Comparison of ENCODE assay signal across 17 mouse cellular contexts in genomic region chr19:46445641-46446040, GRCm38 (mm10). TPM values are rescaled to one million over a fixed set of nuclear protein-coding genes. Genes with fewer than 3 reads are reported as not detected.
A peak's percentile ranks its signal among the peaks of the same experiment; 100 is the strongest.
DNase-seq lines count a peak whose midpoint lies in the region; ATAC-seq lines count a peak whose summit lies in the region.
"Had no signal": no experiment of that assay in that cellular context is flagged by ENCODE, and none has a peak within 500 bp of the region (broad histone marks: within the 10 kb centered on the region; RNA-seq: fewer than 3 reads in every experiment).

No protein-coding gene starts in this region.

- H3K36me3 ChIP-seq in heart, embryonic 13.5 days = peaks cover under 1% of the 10 kb centered on the region
- H3K36me3 ChIP-seq in heart, embryonic 11.5 days (ENCODE audit: control insufficient read depth, insufficient read depth, low read length) = no peaks in the 10 kb centered on the region
- H3K36me3 ChIP-seq in liver, embryonic 16.5 days (ENCODE audit: control insufficient read depth, insufficient read depth) = no peaks in the 10 kb centered on the region
- 0 out of 2 replicates have a peak, but pooled peaks cover under 1% of the 10 kb centered on the region for H3K36me3 ChIP-seq in intestine, embryonic 14.5 days (ENCODE audit: control insufficient read depth, insufficient read depth, low read length)
- H3K36me3 ChIP-seq: forebrain, embryonic 15.5 days; heart, embryonic 15.5 days had no signal

- no peak overlapping the region for H3K9ac ChIP-seq in heart, embryonic 13.5 days
- H3K9ac ChIP-seq in heart, embryonic 11.5 days (ENCODE audit: low read depth, low read length) = no peak overlapping the region
- no peak overlapping the region for H3K9ac ChIP-seq in liver, embryonic 16.5 days (ENCODE audit: low read depth, low read length)
- H3K9ac ChIP-seq in intestine, embryonic 14.5 days (ENCODE audit: low read length) = no peak overlapping the region
- H3K9ac ChIP-seq: embryonic facial prominence, embryonic 15.5 days; forebrain, embryonic 15.5 days; heart, embryonic 15.5 days; liver, embryonic 15.5 days; neural tube, embryonic 15.5 days had no signal

- H3K27me3 ChIP-seq in heart, embryonic 13.5 days (replicated peaks) = no peaks in the 10 kb centered on the region
- no peaks in the 10 kb centered on the region for H3K27me3 ChIP-seq in heart, embryonic 11.5 days (ENCODE audit: control insufficient read depth, insufficient read depth, low read length)
- no peaks in the 10 kb centered on the region for H3K27me3 ChIP-seq in liver, embryonic 16.5 days (ENCODE audit: control insufficient read depth, insufficient read depth, low read depth, low read length)
- no peaks in the 10 kb centered on the region for H3K27me3 ChIP-seq in intestine, embryonic 14.5 days (replicated peaks; ENCODE audit: control insufficient read depth, insufficient read depth, low read length)
- H3K27me3 ChIP-seq: embryonic facial prominence, embryonic 15.5 days; forebrain, embryonic 15.5 days; heart, embryonic 15.5 days; liver, embryonic 15.5 days; neural tube, embryonic 15.5 days had no signal

- no peak overlapping the region for H3K4me2 ChIP-seq in heart, embryonic 13.5 days
- no peak overlapping the region for H3K4me2 ChIP-seq in heart, embryonic 11.5 days
- H3K4me2 ChIP-seq in liver, embryonic 16.5 days (ENCODE audit: low read depth, low read length) = no peak overlapping the region
- H3K4me2 ChIP-seq in intestine, embryonic 14.5 days (ENCODE audit: low read length) = no peak overlapping the region
- H3K4me2 ChIP-seq: embryonic facial prominence, embryonic 15.5 days; forebrain, embryonic 15.5 days; heart, embryonic 15.5 days; liver, embryonic 15.5 days; neural tube, embryonic 15.5 days had no signal

- WGBS in heart, embryonic 13.5 days = 41% methylated on average over 6 of the region's 6 CpGs
- 44% methylated on average over 6 of the region's 6 CpGs for WGBS in heart, embryonic 11.5 days (ENCODE audit: insufficient replicate concordance)
- 54% methylated on average over 6 of the region's 6 CpGs for WGBS in liver, embryonic 16.5 days (ENCODE audit: insufficient replicate concordance)
- WGBS in intestine, embryonic 14.5 days = 37% methylated on average over 6 of the region's 6 CpGs

- ATAC-seq in heart, embryonic 13.5 days (ENCODE audit: extremely low read depth, insufficient number of reproducible peaks, low FRiP score, low TSS enrichment) = no peak
- no peak for ATAC-seq in heart, embryonic 11.5 days (replicated peaks; ENCODE audit: insufficient number of reproducible peaks, low FRiP score, low TSS enrichment)
- peak; percentile 37 for ATAC-seq in liver, embryonic 16.5 days (ENCODE audit: low read depth)
- ATAC-seq in intestine, embryonic 14.5 days (replicated peaks; ENCODE audit: low FRiP score, low TSS enrichment, low read depth) = peak; percentile 45; the same call in 1 of the 2 replicates
- ATAC-seq: forebrain, embryonic 15.5 days; inflammation-experienced regulatory T-cells, adult 6 months had no signal

- H3K4me1 ChIP-seq in heart, embryonic 13.5 days = peaks cover 50% of the 10 kb centered on the region
- peaks cover 25% of the 10 kb centered on the region for H3K4me1 ChIP-seq in heart, embryonic 11.5 days (ENCODE audit: control insufficient read depth, insufficient read depth, low read length)
- no peaks in the 10 kb centered on the region; the same call in 1 of the 2 replicates for H3K4me1 ChIP-seq in liver, embryonic 16.5 days (ENCODE audit: control insufficient read depth, low read depth, low read length)
- peaks cover 13% of the 10 kb centered on the region for H3K4me1 ChIP-seq in intestine, embryonic 14.5 days (replicated peaks; ENCODE audit: control insufficient read depth, insufficient read depth, low read length)

- no peak for DNase-seq in liver
- DNase-seq in MN1 (ENCODE audit: low spot score) = peak; percentile 75
- no peak for DNase-seq in intestine, embryonic 14.5 days (ENCODE audit: low spot score)
- DNase-seq in layer of hippocampus, adult 8-10 months (ENCODE audit: low spot score in 2 of 2) = no peak
- DNase-seq: cerebellum, adult 8-10 months; gastrocnemius, adult 2 months; layer of hippocampus, adult 9-11 months; thymus, adult 18-20 months had no signal

- H3K27ac ChIP-seq in heart, embryonic 13.5 days (replicated peaks) = 0 out of 2 replicates have a peak overlapping the region, but pooled peaks have one; percentile 36
- H3K27ac ChIP-seq in heart, embryonic 11.5 days (ENCODE audit: low read depth, low read length) = no peak overlapping the region
- no peak overlapping the region for H3K27ac ChIP-seq in liver, embryonic 16.5 days (ENCODE audit: low read length)
- H3K27ac ChIP-seq in intestine, embryonic 14.5 days (ENCODE audit: low read depth) = no peak overlapping the region
- H3K27ac ChIP-seq: embryonic facial prominence, embryonic 15.5 days; gastrocnemius, adult 2 months; heart, embryonic 15.5 days; liver, embryonic 15.5 days had no signal

- H3K9me3 ChIP-seq in heart, embryonic 13.5 days = no peaks in the 10 kb centered on the region
- no peaks in the 10 kb centered on the region for H3K9me3 ChIP-seq in heart, embryonic 11.5 days (replicated peaks; ENCODE audit: control insufficient read depth, low read length)
- H3K9me3 ChIP-seq in liver, embryonic 16.5 days (replicated peaks; ENCODE audit: control insufficient read depth, low read length) = no peaks in the 10 kb centered on the region
- no peaks in the 10 kb centered on the region for H3K9me3 ChIP-seq in intestine, embryonic 14.5 days (ENCODE audit: control insufficient read depth, low read length)
- H3K9me3 ChIP-seq: embryonic facial prominence, embryonic 15.5 days; forebrain, embryonic 15.5 days; heart, embryonic 15.5 days; liver, embryonic 15.5 days; neural tube, embryonic 15.5 days had no signal

- no peak overlapping the region for H3K4me3 ChIP-seq in heart, embryonic 13.5 days
- H3K4me3 ChIP-seq in heart, embryonic 11.5 days (ENCODE audit: low read depth, low read length) = no peak overlapping the region
- no peak overlapping the region for H3K4me3 ChIP-seq in liver, embryonic 16.5 days (ENCODE audit: low read depth, low read length)
- no peak overlapping the region for H3K4me3 ChIP-seq in intestine, embryonic 14.5 days (ENCODE audit: low read depth, low read length)
- H3K4me3 ChIP-seq: embryonic facial prominence, embryonic 15.5 days; forebrain, embryonic 15.5 days; gastrocnemius, adult 2 months; heart, embryonic 15.5 days; liver, embryonic 15.5 days; neural tube, embryonic 15.5 days had no signal

RNA-seq across cellular contexts. Expression of gene Sufu, which starts 48.9 kb away (rescaled TPM):
- 18.4 and 19.3 TPM in 2 replicates for polyA plus RNA-seq in heart, embryonic 13.5 days (2015; fragmentation: Nextera tagmentation; extraction: Ambion mirVana)
- 21.5 and 24.4 TPM in 2 replicates for polyA plus RNA-seq in heart, embryonic 11.5 days (2014; fragmentation: Nextera tagmentation; extraction: Ambion mirVana)
- polyA plus RNA-seq in liver, embryonic 16.5 days (2015; fragmentation: Nextera tagmentation; extraction: Ambion mirVana) = 5.0 and 5.7 TPM in 2 replicates
- 30.3 and 32.3 TPM in 2 replicates for polyA plus RNA-seq in intestine, embryonic 14.5 days (2014; fragmentation: Nextera tagmentation; extraction: Ambion mirVana)
- total RNA-seq in layer of hippocampus, adult 8-10 months (2022) = 10 to 100 TPM; 17.4 to 22.3 (median 19.4) TPM

RNA-seq across cellular contexts. Expression of gene Actr1a, which starts 50.1 kb away (rescaled TPM):
- polyA plus RNA-seq in heart, embryonic 13.5 days (2015; fragmentation: Nextera tagmentation; extraction: Ambion mirVana) = 108 and 111 TPM in 2 replicates
- 112 and 130 TPM in 2 replicates for polyA plus RNA-seq in heart, embryonic 11.5 days (2014; fragmentation: Nextera tagmentation; extraction: Ambion mirVana)
- polyA plus RNA-seq in liver, embryonic 16.5 days (2015; fragmentation: Nextera tagmentation; extraction: Ambion mirVana) = 45.2 and 48.6 TPM in 2 replicates
- polyA plus RNA-seq in intestine, embryonic 14.5 days (2014; fragmentation: Nextera tagmentation; extraction: Ambion mirVana) = 127 and 142 TPM in 2 replicates
- 100 to 1,000 TPM; 175 to 202 (median 183) TPM for total RNA-seq in layer of hippocampus, adult 8-10 months (2022)

RNA-seq across cellular contexts. Expression of gene Trim8, which starts 55.9 kb away (rescaled TPM):
- 13.2 and 13.9 TPM in 2 replicates for polyA plus RNA-seq in heart, embryonic 13.5 days (2015; fragmentation: Nextera tagmentation; extraction: Ambion mirVana)
- 18.0 and 18.6 TPM in 2 replicates for polyA plus RNA-seq in heart, embryonic 11.5 days (2014; fragmentation: Nextera tagmentation; extraction: Ambion mirVana)
- 7.7 and 10.5 TPM in 2 replicates for polyA plus RNA-seq in liver, embryonic 16.5 days (2015; fragmentation: Nextera tagmentation; extraction: Ambion mirVana)
- polyA plus RNA-seq in intestine, embryonic 14.5 days (2014; fragmentation: Nextera tagmentation; extraction: Ambion mirVana) = 20.1 and 21.1 TPM in 2 replicates
- total RNA-seq in layer of hippocampus, adult 8-10 months (2022) = 10 to 100 TPM; 91.0 to 98.4 (median 93.7) TPM

Comparison
In these comparisons a context has a peak if more than half of its experiments do, and no peak if none do; other contexts are left out.
1. ATAC-seq: peak in liver, embryonic 16.5 days (single experiment) and intestine, embryonic 14.5 days (single experiment); none in heart, embryonic 13.5 days (single experiment) and heart, embryonic 11.5 days (single experiment).